Mouse (Mus musculus) testis, adult 2 months (tissue): Measurements from ENCODE around the gene Prps1l3. TPM values are rescaled to one million over a fixed set of nuclear protein-coding genes. Genes with fewer than 3 reads are reported as not detected.

ENCODE experiments used
- H3K27ac ChIP-seq: fragments of 200-500 bp; 2 replicates; pipeline ENCODE4 v1.5.1; 2012; ENCODE audit warnings: low read depth, low read length; ENCODE audit not compliant: control insufficient read depth, insufficient read depth
- H3K27me3 ChIP-seq: fragments of 200-500 bp; 2 replicates; pipeline ENCODE4 v1.6.1; 2012; ENCODE audit warnings: mild to moderate bottlenecking, low read length, moderate library complexity; ENCODE audit not compliant: control insufficient read depth, insufficient read depth
- H3K36me3 ChIP-seq: fragments of 200-500 bp; 2 replicates; pipeline ENCODE4 v1.6.1; 2012; ENCODE audit warnings: mild to moderate bottlenecking, low read length; ENCODE audit not compliant: control insufficient read depth, insufficient read depth
- H3K4me1 ChIP-seq: fragments of 200-500 bp; 2 replicates; pipeline ENCODE4 v1.6.1; 2012; ENCODE audit warnings: low read length; ENCODE audit not compliant: control insufficient read depth, insufficient read depth
- H3K4me3 ChIP-seq: fragments of 200-500 bp; 2 replicates; pipeline ENCODE4 v1.5.1; 2012; ENCODE audit warnings: low read depth, mild to moderate bottlenecking, low read length, moderate library complexity, mixed read lengths; ENCODE audit not compliant: control insufficient read depth
- CTCF ChIP-seq: fragments of 200-500 bp; IDR thresholded peaks from 2 replicates; pipeline ENCODE4 v1.5.1; 2012; ENCODE audit warnings: low read depth, mild to moderate bottlenecking, inconsistent platforms, low read length, moderate library complexity; ENCODE audit not compliant: control insufficient read depth, insufficient read depth, insufficient replicate concordance
- POLR2A ChIP-seq: fragments of 200-500 bp; IDR thresholded peaks from 2 replicates; pipeline ENCODE4 v1.6.1; 2012; ENCODE audit warnings: low read depth, mild to moderate bottlenecking, inconsistent platforms, low read length, moderate library complexity; ENCODE audit not compliant: control insufficient read depth
- polyA plus RNA-seq: library from polyadenylated mRNA; depleted of rRNA; stranded (reverse); fragments of >200 nt; gene quantifications from 2 replicates; pipeline ENCODE4 v1.2.3, GENCODE M21; 2012

Prps1l3 gene
- polyA plus RNA-seq, 1 experiment = 18.8 TPM

GRCm38 (mm10) chr12:57196608-57197362 lies 33.4 kb upstream of the Prps1l3 start:
- no peaks in the 10 kb centered on the region for H3K27me3 ChIP-seq
- peak overlapping the region; percentile 92 for H3K27ac ChIP-seq
- H3K4me1 ChIP-seq = no peaks in the 10 kb centered on the region
- TF ChIP-seq POLR2A = peak; percentile 64
- no peak for TF ChIP-seq CTCF
- no peaks in the 10 kb centered on the region for H3K36me3 ChIP-seq
- H3K4me3 ChIP-seq = peak overlapping the region; percentile 91

- H3K27me3 ChIP-seq = no peaks in the 10 kb centered on the region
- TF ChIP-seq POLR2A = no peak
- TF ChIP-seq CTCF = no peak
- H3K27ac ChIP-seq = peak within 1 kb of the TSS; percentile 92
- H3K4me3 ChIP-seq = peak within 1 kb of the TSS; percentile 91
- no peaks in the 10 kb centered on the region for H3K36me3 ChIP-seq
- H3K4me1 ChIP-seq = no peaks in the 10 kb centered on the region
Observed at GRCm38 (mm10) chr12:57197363-57198026, 32.7 kb upstream of the Prps1l3 start, which contains the start of gene Slc25a21. Slc25a21 (minus strand) TSS chr12:57197472.

- Histone ChIP-seq H3K27me3 (no peaks in the 10 kb centered on the region), H3K27ac (no peak overlapping the region), H3K4me1 (no peaks in the 10 kb centered on the region), H3K4me3 (peak overlapping the region; percentile 23; the same call in 1 of the 2 replicates), H3K36me3 (no peaks in the 10 kb centered on the region)
- TF ChIP-seq POLR2A (no peak), CTCF (no peak)
Observed at GRCm38 (mm10) chr12:57198269-57198668, 31.9 kb upstream of the Prps1l3 start.

GRCm38 (mm10) chr12:57199427-57199826 lies 30.8 kb upstream of the Prps1l3 start:
- TF ChIP-seq CTCF = no peak
- TF ChIP-seq POLR2A = no peak
- Histone ChIP-seq H3K4me1 (no peaks in the 10 kb centered on the region), H3K27me3 (no peaks in the 10 kb centered on the region), H3K36me3 (no peaks in the 10 kb centered on the region), H3K4me3 (no peak overlapping the region), H3K27ac (no peak overlapping the region)

- Histone ChIP-seq H3K4me1 (no peaks in the 10 kb centered on the region), H3K4me3 (no peak overlapping the region)
- no peak for TF ChIP-seq CTCF
- TF ChIP-seq POLR2A = no peak
Observed at GRCm38 (mm10) chr12:57201901-57202300, 28.3 kb upstream of the Prps1l3 start.

GRCm38 (mm10) chr12:57204276-57204851 lies 25.8 kb upstream of the Prps1l3 start:
- TF ChIP-seq CTCF (no peak), POLR2A (no peak)
- H3K4me3 ChIP-seq = no peak overlapping the region
- no peaks in the 10 kb centered on the region for H3K27me3 ChIP-seq
- no peak overlapping the region for H3K27ac ChIP-seq
- H3K36me3 ChIP-seq = no peaks in the 10 kb centered on the region
- H3K4me1 ChIP-seq = no peaks in the 10 kb centered on the region

More at GRCm38 (mm10) chr12:57201901-57202300, 28.3 kb upstream of the Prps1l3 start:
- H3K27ac ChIP-seq = no peak overlapping the region
- H3K27me3 ChIP-seq = no peaks in the 10 kb centered on the region
- H3K36me3 ChIP-seq = no peaks in the 10 kb centered on the region
